In genomic region chr6:66268427-66268826, GRCm38 (mm10) we compare ENCODE assay signal across 14 mouse cellular contexts.
"Had no signal": no experiment of that assay in that cellular context is flagged by ENCODE, and none has a peak within 500 bp of the region (broad histone marks: within the 10 kb centered on the region; RNA-seq: fewer than 3 reads in every experiment).

No protein-coding gene starts in this region.

- DNase-seq: kidney, adult 2 months; kidney, postnatal 36 days; left cerebral cortex, postnatal 4 days; liver, embryonic 13.5 days; lung, adult 2 months; lung, postnatal 14 days; lung, postnatal 4 days; midbrain, embryonic 14.5 days; thymus, adult 2 months; thymus, postnatal 14 days; thymus, postnatal 4 days had no signal

- H3K27me3 ChIP-seq: liver, embryonic 13.5 days; stomach, embryonic 15.5 days had no signal

- H3K4me1 ChIP-seq: stomach, embryonic 15.5 days had no signal

- H3K4me3 ChIP-seq: liver, embryonic 13.5 days; stomach, embryonic 15.5 days had no signal

- H3K9me3 ChIP-seq: liver, embryonic 13.5 days; stomach, embryonic 15.5 days had no signal

- H3K27ac ChIP-seq: kidney, postnatal 0 days; liver, embryonic 13.5 days; stomach, embryonic 15.5 days had no signal

- H3K4me2 ChIP-seq: liver, embryonic 13.5 days; midbrain, embryonic 11.5 days; stomach, embryonic 15.5 days had no signal

- H3K9ac ChIP-seq: liver, embryonic 13.5 days; stomach, embryonic 15.5 days had no signal

- H3K36me3 ChIP-seq: liver, embryonic 13.5 days; stomach, embryonic 15.5 days had no signal
